27 mouse cellular contexts compared by ENCODE assay signal in genomic region chr8:128107041-128107440, GRCm38 (mm10).
"Had no signal": no experiment of that assay in that cellular context is flagged by ENCODE, and none has a peak within 500 bp of the region (broad histone marks: within the 10 kb centered on the region; RNA-seq: fewer than 3 reads in every experiment).

No protein-coding gene starts in this region.

- DNase-seq: cerebellum, adult 8-10 months; cerebellum, adult 9-10 months; cerebellum, adult 9-11 months; cerebellum, postnatal 10 days; cerebellum, postnatal 14 days; cerebellum, postnatal 25 days; cerebellum, postnatal 36 days; embryo, embryonic 11 days; forebrain, postnatal 0 days; gastrocnemius, adult 2 months; gastrocnemius, postnatal 10 days; gastrocnemius, postnatal 14 days; gastrocnemius, postnatal 25 days; gastrocnemius, postnatal 36 days; heart, adult 18-20 months; heart, adult 2 months had no signal

- ATAC-seq: forebrain, embryonic 13.5 days; forebrain, embryonic 14.5 days; forebrain, embryonic 15.5 days; forebrain, embryonic 16.5 days; forebrain, postnatal 0 days had no signal

- H3K9me3 ChIP-seq: embryonic facial prominence, embryonic 10.5 days; embryonic facial prominence, embryonic 12.5 days; embryonic facial prominence, embryonic 13.5 days; embryonic facial prominence, embryonic 15.5 days; forebrain, embryonic 10.5 days; forebrain, embryonic 12.5 days; forebrain, embryonic 13.5 days; forebrain, embryonic 15.5 days had no signal

- H3K4me3 ChIP-seq: embryonic facial prominence, embryonic 10.5 days; embryonic facial prominence, embryonic 12.5 days; embryonic facial prominence, embryonic 13.5 days; embryonic facial prominence, embryonic 15.5 days; erythroblast, embryonic 14.5 days; forebrain, embryonic 10.5 days; forebrain, embryonic 12.5 days; forebrain, embryonic 13.5 days; forebrain, embryonic 15.5 days; gastrocnemius, adult 2 months; heart, adult 2 months had no signal

- H3K36me3 ChIP-seq: embryonic facial prominence, embryonic 10.5 days; embryonic facial prominence, embryonic 12.5 days; embryonic facial prominence, embryonic 13.5 days; embryonic facial prominence, embryonic 15.5 days; forebrain, embryonic 10.5 days; forebrain, embryonic 12.5 days; forebrain, embryonic 15.5 days had no signal

- H3K27ac ChIP-seq: embryonic facial prominence, embryonic 10.5 days; embryonic facial prominence, embryonic 12.5 days; embryonic facial prominence, embryonic 13.5 days; embryonic facial prominence, embryonic 15.5 days; forebrain, embryonic 10.5 days; forebrain, embryonic 12.5 days; forebrain, embryonic 13.5 days; forebrain, embryonic 15.5 days; gastrocnemius, adult 2 months; heart, adult 2 months had no signal

- H3K27me3 ChIP-seq: embryonic facial prominence, embryonic 12.5 days; embryonic facial prominence, embryonic 13.5 days; embryonic facial prominence, embryonic 15.5 days; forebrain, embryonic 12.5 days; forebrain, embryonic 13.5 days; forebrain, embryonic 15.5 days had no signal

- H3K4me1 ChIP-seq: embryonic facial prominence, embryonic 10.5 days; embryonic facial prominence, embryonic 12.5 days; embryonic facial prominence, embryonic 13.5 days; embryonic facial prominence, embryonic 15.5 days; forebrain, embryonic 10.5 days; forebrain, embryonic 12.5 days; forebrain, embryonic 13.5 days; forebrain, embryonic 15.5 days had no signal
